In genomic region chr2:163710606-163711159, GRCm38 (mm10) we compare ENCODE assay signal across 11 mouse cellular contexts. TPM values are rescaled to one million over a fixed set of nuclear protein-coding genes. Genes with fewer than 3 reads are reported as not detected.
DNase-seq lines count a peak whose midpoint lies in the region; ATAC-seq and TF ChIP-seq lines count a peak whose summit lies in the region.
"Had no signal": no experiment of that assay in that cellular context is flagged by ENCODE, and none has a peak within 500 bp of the region (broad histone marks: within the 10 kb centered on the region; RNA-seq: fewer than 3 reads in every experiment).

No protein-coding gene starts in this region.

- no peak for ATAC-seq in midbrain, embryonic 14.5 days (ENCODE audit: low FRiP score, low TSS enrichment)
- ATAC-seq: CD4-positive, CD25-positive, alpha-beta regulatory T cell, adult 4 months had no signal

- H3K9me3 ChIP-seq in midbrain, embryonic 14.5 days (ENCODE audit: control insufficient read depth, low read length) = no peaks in the 10 kb centered on the region

- no peak for TF ChIP-seq POLR2A in heart, adult 2 months (IDR thresholded peaks at IDR 0.05; ENCODE audit: insufficient read depth, low read depth, low read length)

- H3K36me3 ChIP-seq in heart, adult 2 months (ENCODE audit: control insufficient read depth, insufficient read depth, low read length) = peaks cover 39% of the 10 kb centered on the region
- H3K36me3 ChIP-seq in midbrain, embryonic 14.5 days (ENCODE audit: control insufficient read depth, insufficient read depth, low read length) = no peaks in the 10 kb centered on the region

- H3K27me3 ChIP-seq in heart, adult 2 months (ENCODE audit: control insufficient read depth, insufficient read depth, low read length) = no peaks in the 10 kb centered on the region
- no peaks in the 10 kb centered on the region for H3K27me3 ChIP-seq in midbrain, embryonic 14.5 days (ENCODE audit: control insufficient read depth, insufficient read depth, low read length)

- H3K9ac ChIP-seq in heart, adult 2 months (ENCODE audit: low read depth, low read length) = 0 out of 2 replicates have a peak overlapping the region, but pooled peaks have one; percentile 26
- no peak overlapping the region for H3K9ac ChIP-seq in midbrain, embryonic 14.5 days (replicated peaks; ENCODE audit: low read length)
- H3K9ac ChIP-seq: liver, embryonic 14.5 days had no signal

- 33% methylated on average over 5 of the region's 5 CpGs for WGBS in heart, adult 2 months
- WGBS in midbrain, embryonic 14.5 days = 81% methylated on average over 5 of the region's 5 CpGs

- peak overlapping the region; percentile 85 for H3K27ac ChIP-seq in heart, adult 2 months
- H3K27ac ChIP-seq in midbrain, embryonic 14.5 days (replicated peaks; ENCODE audit: low read depth, low read length) = no peak overlapping the region
- H3K27ac ChIP-seq: liver, embryonic 14.5 days had no signal

- no peak overlapping the region; the same call in 1 of the 2 replicates for H3K4me3 ChIP-seq in heart, adult 2 months
- H3K4me3 ChIP-seq in midbrain, embryonic 14.5 days (replicated peaks; ENCODE audit: low read depth, low read length) = no peak overlapping the region

- H3K4me2 ChIP-seq in midbrain, embryonic 14.5 days (ENCODE audit: low read length) = no peak overlapping the region

- 0 out of 2 replicates have a peak, but pooled peaks have one; percentile 7 for TF ChIP-seq CTCF in heart, adult 2 months (IDR thresholded peaks at IDR 0.05)

- 0 out of 2 replicates have a peak, but pooled peaks have one; percentile 26 for TF ChIP-seq EP300 in heart, adult 2 months (IDR thresholded peaks at IDR 0.05; ENCODE audit: insufficient read depth, low read depth, low read length)

- H3K4me1 ChIP-seq in heart, adult 2 months (ENCODE audit: control insufficient read depth, insufficient read depth, low read length) = peaks cover 33% of the 10 kb centered on the region
- 0 out of 2 replicates have a peak, but pooled peaks cover 3% of the 10 kb centered on the region for H3K4me1 ChIP-seq in midbrain, embryonic 14.5 days (ENCODE audit: control insufficient read depth, insufficient read depth, low read length)

- intact Hi-C loops in heart, adult 2 months (cut with DNase I) = loop anchor here (1.0 to 2.0 kb wide), 2 partner anchors 18 to 115 kb away; no protein-coding TSS in a partner anchor

- H3K79me2 ChIP-seq in heart, adult 2 months (replicated peaks; ENCODE audit: control insufficient read depth, insufficient read depth, low read length) = peaks cover 3% of the 10 kb centered on the region; the same call in 1 of the 2 replicates

- peak; percentile 41 to 50 for DNase-seq in kidney, postnatal 36 days
- no peak for DNase-seq in kidney, adult 18-20 months
- DNase-seq in B cell, adult 2 months = peak; percentile 23 to 28
- peak; percentile 70 to 74 for DNase-seq in heart, adult 2 months
- peak; percentile 53 for DNase-seq in heart, postnatal 4 days
- DNase-seq in adrenal gland, postnatal 10 days = no peak
- DNase-seq in cerebellum, postnatal 14 days = no peak
- no peak for DNase-seq in midbrain, embryonic 14.5 days
- DNase-seq: cerebellum, postnatal 10 days had no signal

RNA-seq across cellular contexts. Expression of gene Ada, which starts 39.4 kb away (rescaled TPM):
- total RNA-seq in heart, adult 2 months (2021) = 1 to 10 TPM in 1 of 2 experiments, under 1 TPM in 1; 0.65 to 1.0 TPM
- polyA plus RNA-seq in heart, adult 2 months (2012; rRNA removed) = 0.61 and 1.2 TPM in 2 replicates
- total RNA-seq in heart, postnatal 4 days (2021) = 1 to 10 TPM; 1.8 to 2.4 TPM
- 1 to 10 TPM; 3.8 to 4.0 TPM for total RNA-seq in adrenal gland, postnatal 10 days (2021)
- polyA plus RNA-seq in midbrain, embryonic 14.5 days (2014; fragmentation: Nextera tagmentation; extraction: Ambion mirVana) = 2.8 and 3.4 TPM in 2 replicates

RNA-seq across cellular contexts. Expression of gene Pkig, which starts 52.5 kb away (rescaled TPM):
- 100 to 1,000 TPM; 214 to 237 TPM for total RNA-seq in heart, adult 2 months (2021)
- 344 and 361 TPM in 2 replicates for polyA plus RNA-seq in heart, adult 2 months (2012; rRNA removed)
- total RNA-seq in heart, postnatal 4 days (2021) = 100 to 1,000 TPM; 204 to 207 TPM
- 10 to 100 TPM; 46.9 to 60.8 TPM for total RNA-seq in adrenal gland, postnatal 10 days (2021)
- polyA plus RNA-seq in midbrain, embryonic 14.5 days (2014; fragmentation: Nextera tagmentation; extraction: Ambion mirVana) = 115 and 128 TPM in 2 replicates

Comparison
In these comparisons a context has a peak if more than half of its experiments do, and no peak if none do; other contexts are left out.
1. DNase-seq: peak in kidney, postnatal 36 days (2 of 2), B cell, adult 2 months (2 of 2), heart, adult 2 months (2 of 2) and heart, postnatal 4 days (single experiment); none in kidney, adult 18-20 months (single experiment), adrenal gland, postnatal 10 days (single experiment), cerebellum, postnatal 14 days (0 of 2) and midbrain, embryonic 14.5 days (single experiment).